Mouse (Mus musculus): ENCODE data around the gene Unc13c. TPM values are rescaled to one million over a fixed set of nuclear protein-coding genes. Genes with fewer than 3 reads are reported as not detected.

The Unc13c gene
- 0.07 and 0.10 TPM in 2 replicates for polyA plus RNA-seq (2012; rRNA removed)

DNA sequence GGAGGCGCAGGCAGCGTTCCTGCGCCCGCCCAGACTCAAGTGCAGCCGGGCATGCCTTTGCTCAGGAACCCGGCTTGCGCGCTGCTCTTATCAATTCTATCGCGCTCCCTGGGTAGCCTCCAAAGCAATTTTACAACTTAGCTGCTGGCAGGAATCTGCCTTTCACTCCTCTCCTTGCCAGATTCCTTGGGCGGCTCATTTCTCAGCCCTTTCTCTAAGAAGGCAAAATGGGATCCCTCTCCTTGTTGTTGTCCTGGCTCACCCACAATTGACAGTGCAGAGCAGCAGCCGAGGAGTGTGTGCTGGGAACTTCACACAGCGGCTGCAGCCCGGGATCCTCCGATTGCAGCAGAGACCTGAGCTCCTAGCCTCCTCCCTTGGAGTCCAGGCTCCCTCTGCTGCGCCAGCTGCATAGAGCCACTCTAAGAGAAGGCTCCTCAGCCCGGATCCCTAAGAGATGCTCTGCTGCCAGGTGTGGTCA, at the start of gene Unc13c:
TSS of gene Unc13c (minus strand) at position 326 of the 481 bp plus-strand sequence.
- DNase-seq (ENCODE audit: low read depth) = no peak

DNA sequence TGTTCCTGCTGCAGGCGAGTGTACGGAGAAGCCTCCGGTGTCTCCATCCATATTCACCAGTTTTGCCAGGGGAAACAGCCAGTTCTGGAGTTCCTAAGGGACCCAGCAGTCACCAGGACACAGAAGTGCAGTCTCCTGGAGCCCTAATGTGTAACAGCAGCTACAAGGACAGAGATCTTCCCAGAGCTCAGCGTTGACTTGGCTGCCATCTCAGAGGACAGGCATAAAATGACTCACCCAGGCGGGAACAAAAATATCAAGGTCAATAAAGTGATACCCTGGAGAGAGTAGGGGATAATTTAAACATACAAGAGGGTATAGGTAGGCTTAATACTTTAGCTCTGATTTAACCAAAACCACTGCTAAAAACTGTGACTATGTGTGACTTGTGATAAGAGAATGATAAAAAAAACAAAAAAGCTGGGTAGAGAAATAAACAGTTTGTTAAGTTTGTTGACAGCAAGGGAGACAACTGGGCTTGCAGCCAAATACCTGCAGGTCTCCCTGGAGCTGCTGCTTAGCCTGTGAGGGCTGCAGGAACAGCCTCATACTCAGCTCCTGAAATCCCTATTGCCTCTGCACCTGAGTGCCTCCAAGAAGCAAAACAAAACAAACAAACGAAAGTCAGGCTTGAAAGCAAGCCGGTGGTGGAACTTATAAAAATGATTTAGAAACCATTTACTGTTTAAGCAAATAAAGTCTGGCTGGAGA, 39.4 kb upstream of the Unc13c start:
- no peak for DNase-seq (ENCODE audit: low read depth)

DNA sequence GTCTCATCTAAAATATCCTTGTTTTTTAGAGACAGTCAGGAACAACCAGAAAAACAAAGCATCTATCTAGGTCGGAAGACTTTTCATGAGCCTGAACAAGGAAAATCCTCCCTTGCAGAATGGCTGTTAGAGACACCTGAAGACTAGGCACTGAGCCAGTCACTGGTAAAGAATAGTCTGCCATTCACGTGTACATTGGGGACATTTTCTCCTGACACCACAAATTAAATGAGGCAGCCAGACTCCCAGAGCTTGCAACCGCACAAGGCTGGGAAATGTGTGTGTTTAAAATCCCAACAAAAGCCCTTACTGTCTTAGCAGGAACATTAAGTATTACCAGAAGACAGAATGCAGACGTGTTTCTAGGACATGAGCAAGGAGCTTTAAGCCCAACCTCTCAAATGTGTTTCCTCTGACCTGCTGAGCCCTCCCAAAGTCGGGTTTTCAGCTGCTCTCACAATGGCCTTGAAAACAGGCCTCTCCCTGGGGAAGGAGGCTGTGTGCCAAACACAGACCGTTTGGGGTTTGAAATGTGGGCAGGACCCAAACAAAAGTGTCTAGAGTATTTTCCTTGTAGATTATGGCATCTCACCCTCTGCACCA, 33.7 kb upstream of the Unc13c start:
- DNase-seq (ENCODE audit: low read depth) = no peak

GRCm38 (mm10) chr9:73988096-73988495, 19.3 kb upstream of the Unc13c start:
- no peak for DNase-seq (ENCODE audit: low read depth)

DNA sequence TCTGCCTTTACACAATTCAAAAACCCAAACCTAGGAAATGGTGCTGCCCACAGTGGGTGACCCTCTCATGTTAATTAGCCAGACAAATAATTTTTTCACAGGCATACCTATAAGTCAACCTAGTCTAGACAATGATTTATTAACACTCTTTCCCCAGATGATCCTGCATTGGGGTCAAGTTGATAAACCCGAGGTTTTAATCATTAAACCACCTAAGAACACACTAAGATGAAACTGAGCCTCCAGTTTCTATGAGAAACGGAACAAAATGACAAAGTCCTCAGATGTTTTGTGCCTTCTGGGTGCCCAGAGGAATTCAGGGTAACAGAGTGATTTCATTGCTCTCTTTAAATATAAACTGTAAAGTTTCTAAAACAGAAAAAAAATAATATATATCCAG, 18.5 kb upstream of the Unc13c start:
- DNase-seq (ENCODE audit: low read depth) = no peak

GRCm38 (mm10) chr9:73982597-73983344, 14.0 kb upstream of the Unc13c start:
- no peak for DNase-seq (ENCODE audit: low read depth)

- no peak for DNase-seq (ENCODE audit: low read depth)
These were observed 3.7 kb upstream of the Unc13c start for GRCm38 (mm10) chr9:73972327-73972988.

- DNase-seq (ENCODE audit: low read depth) = no peak
These were observed 2.0 kb upstream of the Unc13c start for GRCm38 (mm10) chr9:73970717-73971116.

- no peak for DNase-seq (ENCODE audit: low read depth)
These were observed 3.3 kb downstream of the Unc13c start for GRCm38 (mm10) chr9:73965322-73965915.

DNA sequence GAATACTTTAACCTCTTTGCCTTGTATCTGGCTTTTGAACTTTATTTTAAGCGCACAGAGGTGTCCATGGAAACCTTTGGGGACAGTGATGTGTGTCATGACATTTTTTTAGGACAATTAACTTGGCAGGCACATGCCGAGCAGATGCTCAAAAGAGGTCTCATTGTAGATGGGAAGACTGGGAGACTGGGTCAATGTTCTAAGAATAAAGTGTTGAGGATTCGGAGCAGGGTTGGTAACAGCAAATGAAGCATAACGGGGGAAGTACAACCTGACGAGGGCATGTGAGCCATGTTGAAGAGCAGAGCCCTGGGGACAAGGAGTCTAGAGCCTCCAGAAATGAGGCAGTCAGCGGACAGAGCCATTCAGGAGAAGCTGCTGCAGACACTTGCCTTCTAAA, 6.3 kb downstream of the Unc13c start:
- DNase-seq (ENCODE audit: low read depth) = no peak

DNA sequence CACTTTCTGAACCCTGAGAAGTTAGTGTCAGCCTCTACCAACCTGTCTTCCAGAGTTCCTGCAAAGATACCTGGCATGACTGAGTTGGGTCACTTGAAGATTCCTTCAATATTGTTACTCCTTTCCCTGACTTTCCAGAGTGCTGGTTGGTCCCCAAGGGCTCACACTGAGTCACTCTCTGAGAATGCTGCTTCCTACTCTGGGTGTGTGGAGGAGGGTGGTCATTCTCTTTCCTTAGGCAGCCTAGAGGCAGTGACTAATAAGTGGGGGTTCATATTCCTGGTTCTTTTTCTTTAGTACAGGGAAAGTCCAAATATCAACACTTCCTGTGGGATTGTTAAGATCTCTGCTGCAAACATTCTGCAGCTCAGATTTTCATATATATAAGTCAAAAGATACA, 16.4 kb downstream of the Unc13c start:
- no peak for DNase-seq (ENCODE audit: low read depth)

GRCm38 (mm10) chr9:73951586-73951985, 17.2 kb downstream of the Unc13c start:
- no peak for DNase-seq (ENCODE audit: low read depth)

DNA sequence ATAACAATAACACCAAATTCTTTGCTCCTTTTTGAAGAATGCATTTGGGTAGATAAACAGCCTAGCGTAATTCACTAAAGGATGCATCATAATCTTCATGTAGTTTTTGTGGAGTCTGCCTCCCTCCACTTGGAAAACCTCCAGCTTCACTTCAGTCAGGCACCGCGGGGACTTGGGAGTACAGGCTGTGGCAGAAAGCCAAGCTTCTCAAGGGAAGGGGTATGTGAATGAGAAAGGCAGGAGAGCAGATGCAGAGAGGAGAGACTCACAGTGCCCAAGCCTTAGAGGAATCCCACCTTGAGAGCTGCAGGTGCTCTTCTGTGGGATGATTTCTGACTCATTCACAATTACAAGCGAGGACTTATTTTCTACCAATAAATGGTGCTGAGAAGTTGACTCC, 33.9 kb downstream of the Unc13c start:
- no peak for DNase-seq (ENCODE audit: low read depth)

DNA sequence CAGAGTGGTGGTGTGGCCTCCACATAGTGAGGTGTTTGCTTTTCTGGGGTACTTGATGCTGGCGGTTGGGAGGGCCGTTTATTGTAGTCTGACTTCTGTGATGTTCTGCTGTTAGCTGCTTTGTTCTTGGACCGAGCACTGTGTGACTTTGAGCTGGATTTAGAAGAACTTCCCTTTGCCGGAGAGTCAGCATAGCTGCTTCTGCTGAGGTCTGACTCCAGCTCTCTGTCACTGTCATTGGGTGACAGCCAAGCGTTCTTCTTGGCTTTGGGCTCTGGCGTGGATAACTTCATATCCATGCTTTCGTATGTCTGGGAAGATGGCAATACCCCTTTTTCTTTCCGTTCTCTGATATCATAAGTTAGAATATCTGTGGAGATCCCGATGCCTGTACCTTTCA, 36.8 kb downstream of the Unc13c start:
- no peak for DNase-seq (ENCODE audit: low read depth)

DNA sequence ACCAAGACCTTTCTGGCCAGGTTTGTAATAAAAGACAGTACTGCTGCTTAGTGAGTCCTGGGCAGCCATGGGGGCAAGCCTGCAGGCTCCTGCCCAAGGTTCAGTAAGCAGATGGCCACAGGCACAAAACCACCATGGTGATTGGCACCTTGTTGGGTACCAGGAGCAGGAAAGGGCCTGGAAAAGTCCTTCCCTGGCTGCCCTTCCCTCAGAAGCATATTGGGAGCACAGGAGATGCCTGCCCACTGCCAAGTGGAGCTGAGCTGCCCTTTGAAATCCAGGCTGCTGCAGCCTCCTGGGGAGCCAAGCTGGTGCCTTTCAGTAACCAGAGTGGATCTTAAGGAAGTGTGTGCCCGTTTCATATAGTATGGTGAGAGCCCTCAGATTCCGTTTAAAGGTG, 41.5 kb downstream of the Unc13c start:
- DNase-seq (ENCODE audit: low read depth) = no peak

GRCm38 (mm10) chr9:73922449-73923115, 46.2 kb downstream of the Unc13c start:
- no peak for DNase-seq (ENCODE audit: low read depth)

- no peak for DNase-seq (ENCODE audit: low read depth)
These were observed 62.8 kb downstream of the Unc13c start for GRCm38 (mm10) chr9:73905959-73906358.

GRCm38 (mm10) chr9:73898516-73898915, 70.2 kb downstream of the Unc13c start:
- no peak for DNase-seq (ENCODE audit: low read depth)

GRCm38 (mm10) chr9:73896210-73896609, 72.6 kb downstream of the Unc13c start:
- DNase-seq (ENCODE audit: low read depth) = no peak

GRCm38 (mm10) chr9:73883587-73883986, 85.2 kb downstream of the Unc13c start:
- DNase-seq (ENCODE audit: low read depth) = no peak

DNA sequence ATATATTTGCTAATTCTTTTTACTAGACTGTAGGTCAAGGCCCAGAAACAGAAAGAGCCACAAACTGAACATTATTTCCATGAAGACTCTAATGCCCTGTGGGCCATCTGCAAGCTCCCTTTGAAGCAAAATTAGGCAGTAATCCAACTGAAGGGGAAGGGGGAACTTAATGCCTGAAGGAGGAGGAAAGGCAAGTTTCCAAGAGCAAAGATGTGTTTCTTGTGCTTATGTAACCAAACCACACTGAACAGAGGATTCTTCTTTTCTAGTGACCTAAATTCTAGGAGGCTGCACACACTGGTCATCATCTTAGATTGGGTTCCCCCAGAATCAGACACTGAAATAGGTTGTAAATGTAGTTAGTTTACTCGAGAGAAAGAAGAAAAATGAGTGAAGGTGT, 85.6 kb downstream of the Unc13c start:
- DNase-seq (ENCODE audit: low read depth) = no peak
